Mouse (Mus musculus): ENCODE measurements around the gene Appl2. TPM values are rescaled to one million over a fixed set of nuclear protein-coding genes. Genes with fewer than 3 reads are reported as not detected.

Appl2 gene
- polyA plus RNA-seq, 1 experiment from 2014 or later = 41.0 TPM

DNA sequence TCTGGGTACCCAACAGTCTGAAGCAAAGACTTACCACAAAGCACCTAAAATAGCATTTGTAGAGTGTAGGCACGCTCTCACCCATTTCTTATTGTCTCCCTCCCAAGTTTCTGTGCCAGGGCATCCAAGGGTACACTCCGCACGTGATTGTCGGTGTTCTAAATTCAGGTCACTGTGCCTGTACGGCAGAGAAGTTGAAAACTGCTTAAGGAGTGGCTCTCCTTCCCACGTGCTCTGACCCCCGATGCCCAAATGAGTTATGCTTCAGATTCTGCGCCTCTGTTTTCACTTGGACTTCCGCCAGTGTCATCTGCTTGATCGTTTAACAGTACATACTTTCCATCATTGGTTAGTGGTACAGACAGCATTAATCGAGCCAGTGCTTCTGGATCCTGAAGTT is 47.9 kb downstream of the Appl2 start:
- WGBS = 96% methylated on average over 11 of the region's 11 CpGs
- H3K27me3 ChIP-seq (ENCODE audit: low read depth, poor library complexity, severe bottlenecking) = no peaks in the 10 kb centered on the region
- H3K4me3 ChIP-seq = no peak overlapping the region
- no peaks in the 10 kb centered on the region for H3K9me3 ChIP-seq (replicated peaks)
- no peaks in the 10 kb centered on the region for H3K4me1 ChIP-seq
- DNase-seq (ENCODE audit: low spot score) = no peak
- H3K27ac ChIP-seq = no peak overlapping the region
- peaks cover 79% of the 10 kb centered on the region for H3K36me3 ChIP-seq

- Histone ChIP-seq H3K27me3 (ENCODE audit: low read depth, poor library complexity, severe bottlenecking) (no peaks in the 10 kb centered on the region), H3K9me3 (replicated peaks) (no peaks in the 10 kb centered on the region), H3K4me3 (no peak overlapping the region), H3K4me1 (no peaks in the 10 kb centered on the region), H3K36me3 (peaks cover 83% of the 10 kb centered on the region), H3K27ac (no peak overlapping the region)
- no peak for DNase-seq (ENCODE audit: low spot score)
- WGBS = 92% methylated on average over 5 of the region's 5 CpGs
Measured at GRCm38 (mm10) chr10:83594526-83594925, 54.0 kb downstream of the Appl2 start.

GRCm38 (mm10) chr10:83592616-83593015 is 55.9 kb downstream of the Appl2 start:
- H3K36me3 ChIP-seq = peaks cover 87% of the 10 kb centered on the region

DNA sequence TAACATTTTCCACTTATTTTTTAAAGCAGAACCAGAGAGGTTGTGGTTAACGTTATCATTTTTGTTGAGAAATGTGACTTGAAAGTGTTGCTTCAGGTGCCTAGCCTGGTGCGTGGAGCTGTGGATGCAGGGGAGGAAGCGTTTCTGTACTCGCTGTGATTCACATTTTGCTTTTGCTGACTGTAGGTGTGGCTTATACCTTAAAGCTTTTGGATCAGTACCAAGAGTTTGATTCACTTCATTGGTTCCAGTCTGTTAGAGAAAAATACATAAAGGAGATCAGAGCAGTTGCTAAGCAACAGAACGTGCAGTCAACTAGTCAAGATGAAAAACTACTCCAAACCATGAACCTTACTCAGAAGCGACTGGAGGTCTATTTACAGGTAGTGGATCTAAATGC is 57.7 kb downstream of the Appl2 start:
- Histone ChIP-seq H3K27me3 (ENCODE audit: low read depth, poor library complexity, severe bottlenecking) (no peaks in the 10 kb centered on the region), H3K27ac (no peak overlapping the region), H3K36me3 (peaks cover 94% of the 10 kb centered on the region), H3K9me3 (replicated peaks) (no peaks in the 10 kb centered on the region), H3K4me3 (no peak overlapping the region), H3K4me1 (no peaks in the 10 kb centered on the region)
- no peak for DNase-seq (ENCODE audit: low spot score)
- 92% methylated on average over 6 of the region's 6 CpGs for WGBS

More at GRCm38 (mm10) chr10:83592616-83593015, 55.9 kb downstream of the Appl2 start:
- H3K4me3 ChIP-seq = no peak overlapping the region
- no peak for DNase-seq (ENCODE audit: low spot score)
- 92% methylated on average over 7 of the region's 7 CpGs for WGBS
- no peaks in the 10 kb centered on the region for H3K9me3 ChIP-seq (replicated peaks)
- no peak overlapping the region for H3K27ac ChIP-seq
- H3K4me1 ChIP-seq = no peaks in the 10 kb centered on the region
- H3K27me3 ChIP-seq (ENCODE audit: low read depth, poor library complexity, severe bottlenecking) = no peaks in the 10 kb centered on the region

DNA sequence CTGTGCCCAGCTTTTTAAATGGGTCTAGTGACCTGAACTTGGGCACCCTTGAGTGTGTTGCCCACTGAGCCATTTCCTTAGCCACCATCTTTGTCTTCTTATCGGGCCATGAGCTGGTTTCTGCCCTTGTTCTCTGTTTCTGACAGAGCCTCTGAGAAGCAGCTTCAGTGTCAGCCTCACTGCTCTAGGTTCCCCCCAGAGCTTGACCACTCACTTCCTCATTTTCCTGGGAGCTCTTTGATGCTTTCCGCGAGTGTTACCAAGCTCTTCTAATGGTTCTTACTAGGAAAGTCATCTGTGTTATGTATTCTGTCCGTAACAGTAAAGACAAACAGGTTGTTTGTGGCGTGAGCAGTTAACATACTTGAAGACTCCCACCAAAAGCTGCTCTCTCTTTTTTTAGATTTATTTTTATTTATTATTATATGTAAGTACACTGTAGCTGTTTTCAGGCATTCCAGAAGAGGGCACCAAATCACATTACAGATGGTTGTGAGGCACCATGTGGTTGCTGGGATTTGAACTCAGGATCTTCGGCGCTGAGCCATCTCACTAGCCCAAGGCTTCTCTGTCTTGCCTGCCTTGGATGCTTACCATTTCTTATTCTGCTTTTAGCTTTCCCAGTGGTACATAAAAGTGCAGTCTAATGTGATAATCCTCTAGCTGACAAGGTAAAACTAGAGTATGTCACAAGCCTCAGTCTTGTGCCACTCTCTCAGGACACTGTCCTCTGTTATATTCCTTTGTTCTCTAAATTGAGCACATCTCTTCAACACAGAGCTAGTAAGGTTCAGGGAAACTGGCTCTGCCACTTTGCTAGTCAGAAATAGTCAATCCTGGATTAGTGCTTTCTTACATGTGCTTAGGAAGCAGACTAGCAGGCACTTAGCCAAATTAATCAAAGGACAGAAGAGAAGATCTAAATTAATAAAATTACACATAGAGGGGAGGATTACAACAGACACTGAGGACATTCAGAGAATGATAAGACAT is 82.8 kb downstream of the Appl2 start:
- H3K36me3 ChIP-seq = peaks cover 100% of the 10 kb centered on the region

DNA sequence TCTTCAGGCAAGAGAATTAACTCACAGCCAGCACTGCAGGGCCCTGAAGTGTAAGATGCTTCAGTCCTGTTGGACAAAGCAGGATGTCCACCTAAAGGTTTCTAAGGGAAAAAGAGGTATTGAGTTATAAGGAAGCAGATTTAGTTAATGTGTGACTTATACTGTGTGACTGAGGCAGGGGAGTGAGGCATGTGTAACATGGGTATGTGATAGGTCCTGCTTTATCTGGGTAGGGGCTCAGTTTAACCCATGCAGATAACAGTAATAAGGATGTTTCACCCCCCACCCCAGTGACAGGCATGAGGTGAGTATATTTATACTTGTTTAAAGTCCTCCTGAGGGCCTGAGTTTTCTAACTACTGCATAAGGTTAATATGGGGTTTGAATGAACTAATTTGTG is 85.5 kb downstream of the Appl2 start:
- Histone ChIP-seq H3K36me3 (peaks cover 97% of the 10 kb centered on the region), H3K4me1 (no peaks in the 10 kb centered on the region), H3K4me3 (no peak overlapping the region), H3K9me3 (replicated peaks) (no peaks in the 10 kb centered on the region), H3K27ac (no peak overlapping the region), H3K27me3 (ENCODE audit: low read depth, poor library complexity, severe bottlenecking) (no peaks in the 10 kb centered on the region)
- no peak for DNase-seq (ENCODE audit: low spot score)

More for the DNA sequence above, 82.8 kb downstream of the Appl2 start:
- no peak for DNase-seq (ENCODE audit: low spot score)
- Histone ChIP-seq H3K27ac (no peak overlapping the region), H3K4me1 (no peaks in the 10 kb centered on the region), H3K4me3 (no peak overlapping the region), H3K9me3 (replicated peaks) (no peaks in the 10 kb centered on the region), H3K27me3 (ENCODE audit: low read depth, poor library complexity, severe bottlenecking) (no peaks in the 10 kb centered on the region)
- 94% methylated on average over 7 of the region's 7 CpGs for WGBS

Other genes with a start within 250 kb of the Appl2 start
- gene Aldh1l2, start 114.6 kb downstream of the Appl2 start, polyA plus RNA-seq (2016; fragmentation: Nextera tagmentation; extraction: Ambion mirVana) = 0.87 and 0.90 TPM in 2 replicates
- gene Washc4, start 105.0 kb downstream of the Appl2 start, polyA plus RNA-seq (2016; fragmentation: Nextera tagmentation; extraction: Ambion mirVana) = 31.2 and 32.3 TPM in 2 replicates
- 36.9 and 46.6 TPM in 2 replicates for gene 1500009L16Rik, start 74.1 kb upstream of the Appl2 start, polyA plus RNA-seq (2016; fragmentation: Nextera tagmentation; extraction: Ambion mirVana)